Mouse (Mus musculus) heart, embryonic 12.5 days (tissue): ENCODE measurements around the gene Cldn1. TPM values are rescaled to one million over a fixed set of nuclear protein-coding genes. Genes with fewer than 3 reads are reported as not detected.

Experiments used
- ATAC-seq: fragments of 200-750 bp; cut with Nextera tagmentation; 2 replicates; pipeline ENCODE4 v1.8.0; 2017; ENCODE audit warnings: moderate TSS enrichment, moderate library complexity; ENCODE audit not compliant: insufficient number of reproducible peaks, low FRiP score
- H3K27ac ChIP-seq: fragments of 300-500 bp; sonication (generic); 2 replicates; pipeline ENCODE4 v1.5.1; 2016; ENCODE audit warnings: mild to moderate bottlenecking, moderate library complexity; ENCODE audit not compliant: poor library complexity, severe bottlenecking
- H3K27me3 ChIP-seq: fragments of 300-500 bp; sonication (generic); replicated peaks from 2 replicates; pipeline ENCODE4 v1.6.1; 2016; ENCODE audit warnings: mild to moderate bottlenecking, moderate library complexity
- H3K36me3 ChIP-seq: fragments of 300-500 bp; sonication (generic); 2 replicates; pipeline ENCODE4 v1.6.1; 2016; ENCODE audit warnings: mild to moderate bottlenecking, moderate library complexity
- H3K4me1 ChIP-seq: fragments of 300-500 bp; sonication (generic); replicated peaks from 2 replicates; pipeline ENCODE4 v1.6.1; 2016; ENCODE audit warnings: mild to moderate bottlenecking
- H3K4me2 ChIP-seq: fragments of 300-500 bp; sonication (generic); 2 replicates; pipeline ENCODE4 v1.6.1; 2016; ENCODE audit warnings: mild to moderate bottlenecking, moderate library complexity
- H3K4me3 ChIP-seq: fragments of 300-500 bp; sonication (generic); 2 replicates; pipeline ENCODE4 v1.5.1; 2016; ENCODE audit warnings: mild to moderate bottlenecking
- H3K9ac ChIP-seq: fragments of 300-500 bp; sonication (generic); 2 replicates; pipeline ENCODE4 v1.6.1; 2016; ENCODE audit warnings: mild to moderate bottlenecking, moderate library complexity
- H3K9me3 ChIP-seq: fragments of 300-500 bp; sonication (generic); replicated peaks from 2 replicates; pipeline ENCODE4 v1.6.1; 2016; ENCODE audit warnings: mild to moderate bottlenecking, moderate library complexity
- WGBS: fragments of 180-500 bp; shearing (Covaris S2); methylation state at CpG from one replicate; pipeline ENCODE4 v1.1.7; 2016; 5-methylcytosine and 5-hydroxymethylcytosine counted together
- polyA plus RNA-seq: library from polyadenylated mRNA; unstranded; fragments of >200 nt; fragmentation: Nextera tagmentation; extraction: Ambion mirVana; gene quantifications from 2 replicates; pipeline ENCODE4 v1.2.1, GENCODE M21; 2016

The Cldn1 gene
- polyA plus RNA-seq, 1 experiment from 2014 or later = 1.5 TPM

- Histone ChIP-seq H3K4me2 (no peak overlapping the region), H3K27me3 (peaks cover 8% of the 10 kb centered on the region), H3K9me3 (no peaks in the 10 kb centered on the region), H3K4me3 (no peak overlapping the region), H3K4me1 (peaks cover 2% of the 10 kb centered on the region; the same call in 1 of the 2 replicates), H3K27ac (no peak overlapping the region), H3K36me3 (no peaks in the 10 kb centered on the region), H3K9ac (no peak overlapping the region)
- 62% methylated on average over 5 of the region's 5 CpGs for WGBS
- no peak for ATAC-seq
These were observed 3.5 kb downstream of the Cldn1 start for GRCm38 (mm10) chr16:26368121-26368520.

DNA sequence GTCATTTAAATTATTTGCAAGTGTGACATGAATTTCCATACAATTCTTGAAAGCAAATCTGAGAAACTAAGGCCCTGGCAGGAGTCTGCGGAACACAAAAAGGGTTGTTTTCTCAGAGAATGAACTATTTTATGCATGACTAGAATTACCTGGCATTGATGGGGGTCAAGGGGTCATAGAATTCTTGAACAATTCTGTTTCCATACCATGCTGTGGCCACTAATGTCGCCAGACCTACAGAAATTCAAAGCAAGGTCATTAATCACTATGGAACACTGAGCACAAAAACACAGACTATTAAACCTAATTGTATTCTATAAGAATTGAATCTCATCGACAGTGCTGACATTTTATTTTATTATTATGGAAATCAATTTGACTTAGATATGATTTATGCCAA is 10.9 kb downstream of the Cldn1 start:
- Histone ChIP-seq H3K9me3 (no peaks in the 10 kb centered on the region), H3K27ac (no peak overlapping the region), H3K4me2 (no peak overlapping the region), H3K4me3 (no peak overlapping the region), H3K4me1 (no peaks in the 10 kb centered on the region), H3K9ac (no peak overlapping the region), H3K27me3 (no peaks in the 10 kb centered on the region), H3K36me3 (no peaks in the 10 kb centered on the region)
- no peak for ATAC-seq
- WGBS = 79% methylated on average over 3 of the region's 3 CpGs

DNA sequence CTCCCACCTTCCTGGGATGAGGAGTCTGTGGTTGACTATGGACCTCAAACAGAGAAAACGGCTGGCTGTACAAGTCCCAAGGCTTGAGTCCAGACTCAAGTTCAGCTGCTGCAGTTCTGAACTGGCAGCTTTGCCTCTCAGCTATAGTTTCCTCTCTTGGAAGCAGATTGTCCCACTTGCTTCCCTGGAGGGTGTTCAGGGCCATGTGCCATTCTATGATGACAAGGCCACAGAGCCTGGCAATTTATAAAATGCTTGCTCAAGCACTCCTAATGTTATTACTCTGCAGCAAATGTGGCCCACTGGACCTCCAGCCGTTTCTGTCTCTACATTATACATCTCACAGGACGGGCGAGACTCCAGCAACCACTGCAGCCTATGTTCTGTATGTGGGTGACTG is 12.0 kb downstream of the Cldn1 start:
- Histone ChIP-seq H3K4me2 (no peak overlapping the region), H3K4me3 (no peak overlapping the region)

DNA sequence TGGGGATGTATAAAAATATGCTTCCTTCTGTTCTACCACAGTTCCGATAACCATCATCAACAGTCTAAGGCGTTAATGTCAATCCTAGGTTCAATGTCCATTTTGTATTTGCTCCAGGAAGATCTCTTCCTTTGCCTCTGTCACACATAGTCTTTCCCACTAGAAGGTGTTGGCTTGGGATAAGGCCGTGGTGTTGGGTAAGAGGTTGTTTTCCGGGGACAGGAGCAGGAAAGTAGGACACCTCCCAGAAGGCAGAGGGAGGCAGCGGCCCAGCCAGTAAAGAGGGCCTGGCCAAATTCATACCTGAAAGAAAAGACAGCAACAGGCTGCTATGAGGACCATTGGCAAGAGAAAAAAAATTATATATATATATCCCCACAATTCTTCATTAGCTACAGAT is 12.7 kb downstream of the Cldn1 start:
- Histone ChIP-seq H3K9me3 (no peaks in the 10 kb centered on the region), H3K4me2 (no peak overlapping the region), H3K27me3 (no peaks in the 10 kb centered on the region), H3K4me3 (no peak overlapping the region), H3K9ac (no peak overlapping the region), H3K4me1 (no peaks in the 10 kb centered on the region), H3K27ac (no peak overlapping the region), H3K36me3 (no peaks in the 10 kb centered on the region)
- ATAC-seq = no peak
- 81% methylated on average over 5 of the region's 5 CpGs for WGBS

More for the DNA sequence above, 12.0 kb downstream of the Cldn1 start:
- Histone ChIP-seq H3K9me3 (no peaks in the 10 kb centered on the region), H3K36me3 (no peaks in the 10 kb centered on the region), H3K9ac (no peak overlapping the region), H3K27ac (no peak overlapping the region), H3K4me1 (no peaks in the 10 kb centered on the region), H3K27me3 (no peaks in the 10 kb centered on the region)
- WGBS = 82% methylated on average over 4 of the region's 4 CpGs
- ATAC-seq = no peak

DNA sequence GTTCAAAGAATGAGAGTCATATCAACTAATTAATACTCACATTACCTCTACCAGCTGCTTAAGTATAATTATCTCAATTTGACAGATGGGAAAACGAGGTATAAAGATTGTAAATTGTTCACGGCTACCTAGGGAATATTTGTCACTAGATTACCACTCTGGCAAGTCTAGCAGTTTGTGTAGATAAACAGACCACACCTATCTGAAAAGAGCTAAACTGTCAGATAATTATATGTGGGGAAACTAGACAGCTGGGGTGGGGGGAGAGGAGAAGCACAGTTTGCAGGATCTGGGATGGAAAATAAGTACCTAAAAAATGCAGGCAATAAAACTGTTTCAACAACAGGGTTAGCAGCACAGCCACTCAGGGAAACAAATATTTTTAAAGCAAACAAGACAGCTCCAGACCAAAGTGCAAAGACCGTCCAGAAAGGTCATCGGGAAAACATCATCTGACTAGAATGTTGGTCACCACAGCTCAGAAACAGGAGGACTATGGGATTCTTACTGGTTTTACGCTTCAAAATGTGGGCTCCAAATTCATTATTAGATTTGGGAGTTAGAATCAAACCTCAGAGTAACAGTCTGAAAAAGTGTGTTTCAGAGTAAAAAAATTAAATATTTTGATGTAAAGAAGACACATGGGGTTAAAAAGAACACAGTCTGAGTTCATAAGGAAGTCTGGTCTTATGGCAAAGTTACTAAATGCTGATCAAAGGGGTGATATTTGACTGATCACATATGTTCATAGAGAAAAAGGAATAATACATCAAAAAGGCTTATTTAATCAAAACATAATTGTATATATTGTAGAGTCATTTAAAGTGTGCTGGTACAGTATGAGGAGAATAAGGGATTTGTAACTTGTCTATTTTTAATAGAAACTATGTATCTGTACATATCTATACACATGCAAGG is 13.5 kb downstream of the Cldn1 start:
- no peak overlapping the region for H3K4me2 ChIP-seq
- H3K36me3 ChIP-seq = no peaks in the 10 kb centered on the region
- 67% methylated on average over 5 of the region's 5 CpGs for WGBS
- no peaks in the 10 kb centered on the region for H3K9me3 ChIP-seq
- H3K9ac ChIP-seq = no peak overlapping the region
- no peak for ATAC-seq
- H3K27me3 ChIP-seq = no peaks in the 10 kb centered on the region
- no peaks in the 10 kb centered on the region for H3K4me1 ChIP-seq
- H3K27ac ChIP-seq = no peak overlapping the region
- no peak overlapping the region for H3K4me3 ChIP-seq

DNA sequence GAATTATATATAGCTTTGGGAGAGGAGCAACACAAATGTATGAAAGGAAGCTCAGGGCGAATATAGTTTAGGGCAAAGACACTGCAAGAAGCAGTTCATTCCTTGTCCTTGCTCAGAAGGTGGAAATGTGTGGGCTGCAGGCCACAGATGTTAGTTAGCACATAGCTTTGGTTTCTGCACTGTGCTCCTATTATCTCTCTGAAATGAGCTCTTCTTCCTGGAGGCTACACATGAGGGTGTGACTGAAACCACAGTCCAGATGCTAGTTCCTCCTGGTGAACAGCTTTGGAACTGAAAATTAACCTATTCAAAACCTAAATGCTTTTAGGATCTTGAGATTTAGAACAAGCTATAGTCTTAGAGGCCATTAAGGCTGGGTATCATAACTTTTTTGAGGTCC is 16.1 kb downstream of the Cldn1 start:
- H3K9me3 ChIP-seq = no peaks in the 10 kb centered on the region
- WGBS = 77% methylated on average over 1 of the region's 1 CpGs
- H3K9ac ChIP-seq = no peak overlapping the region
- H3K4me1 ChIP-seq = no peaks in the 10 kb centered on the region
- H3K27me3 ChIP-seq = no peaks in the 10 kb centered on the region
- no peak overlapping the region for H3K27ac ChIP-seq
- no peaks in the 10 kb centered on the region for H3K36me3 ChIP-seq
- no peak for ATAC-seq
- H3K4me3 ChIP-seq = no peak overlapping the region
- H3K4me2 ChIP-seq = no peak overlapping the region

DNA sequence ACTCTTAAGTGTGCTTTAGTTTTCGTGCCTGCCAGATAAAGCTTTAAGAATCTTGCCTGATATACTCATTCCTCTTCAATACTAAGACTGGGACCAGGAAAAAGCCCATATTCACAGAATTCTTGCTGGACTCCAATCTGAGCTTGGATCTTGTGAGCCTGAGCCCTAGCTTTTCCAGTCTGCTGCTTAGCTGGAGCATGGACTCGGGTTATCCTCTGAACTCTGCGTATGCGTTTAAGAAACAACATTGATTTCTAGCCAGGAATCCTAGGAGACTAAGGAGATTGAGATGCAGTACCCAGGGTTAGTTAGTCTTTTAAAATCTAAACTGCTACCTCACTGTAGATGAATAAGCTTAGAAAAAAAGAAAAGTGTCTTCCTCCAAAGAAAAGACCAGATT is 20.9 kb downstream of the Cldn1 start:
- Histone ChIP-seq H3K9me3 (no peaks in the 10 kb centered on the region), H3K4me1 (no peaks in the 10 kb centered on the region), H3K4me2 (no peak overlapping the region), H3K36me3 (no peaks in the 10 kb centered on the region), H3K4me3 (no peak overlapping the region), H3K27ac (no peak overlapping the region), H3K9ac (no peak overlapping the region), H3K27me3 (no peaks in the 10 kb centered on the region)
- 73% methylated on average over 4 of the region's 4 CpGs for WGBS
- ATAC-seq = no peak

DNA sequence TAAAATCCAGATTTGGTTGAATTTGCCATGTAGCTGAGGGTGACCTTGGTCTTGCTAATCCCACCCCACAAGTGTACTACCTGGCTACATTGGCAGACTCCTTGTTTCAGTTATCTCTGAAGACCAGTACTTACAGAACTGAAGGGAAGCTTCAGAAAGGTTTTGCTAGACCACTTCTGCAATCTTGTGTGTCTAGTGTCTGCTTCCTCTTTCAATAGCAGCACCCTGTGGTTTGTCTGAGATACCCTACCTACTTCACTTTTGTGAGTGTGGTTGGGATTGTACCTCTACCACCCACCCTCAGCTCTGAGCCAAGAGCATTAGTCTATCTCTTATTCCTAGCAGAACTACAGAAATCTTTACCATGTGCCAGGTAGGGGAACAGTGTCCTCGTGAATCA is 22.8 kb downstream of the Cldn1 start:
- WGBS = 68% methylated on average over 1 of the region's 1 CpGs
- H3K27me3 ChIP-seq = no peaks in the 10 kb centered on the region
- no peaks in the 10 kb centered on the region for H3K36me3 ChIP-seq
- ATAC-seq = no peak
- H3K27ac ChIP-seq = no peak overlapping the region
- no peak overlapping the region for H3K4me3 ChIP-seq
- H3K4me1 ChIP-seq = no peaks in the 10 kb centered on the region
- no peaks in the 10 kb centered on the region for H3K9me3 ChIP-seq
- no peak overlapping the region for H3K4me2 ChIP-seq
- no peak overlapping the region for H3K9ac ChIP-seq

- H3K36me3 ChIP-seq = no peaks in the 10 kb centered on the region
- no peak overlapping the region for H3K4me3 ChIP-seq
- 41% methylated on average over 7 of the region's 7 CpGs for WGBS
- no peak overlapping the region for H3K27ac ChIP-seq
- no peaks in the 10 kb centered on the region for H3K9me3 ChIP-seq
- H3K27me3 ChIP-seq = no peaks in the 10 kb centered on the region
- peak; percentile 36; the same call in 1 of the 2 replicates for ATAC-seq
- H3K4me1 ChIP-seq = peaks cover 4% of the 10 kb centered on the region; the same call in 1 of the 2 replicates
- H3K4me2 ChIP-seq = no peak overlapping the region
- H3K9ac ChIP-seq = no peak overlapping the region
These were observed 55.4 kb downstream of the Cldn1 start for GRCm38 (mm10) chr16:26316281-26316680.

GRCm38 (mm10) chr16:26314815-26315214 is 56.8 kb downstream of the Cldn1 start:
- Histone ChIP-seq H3K4me3 (no peak overlapping the region), H3K36me3 (no peaks in the 10 kb centered on the region), H3K9me3 (no peaks in the 10 kb centered on the region), H3K27me3 (no peaks in the 10 kb centered on the region), H3K4me2 (no peak overlapping the region), H3K9ac (no peak overlapping the region), H3K4me1 (peaks cover 4% of the 10 kb centered on the region; the same call in 1 of the 2 replicates), H3K27ac (no peak overlapping the region)
- WGBS = 43% methylated on average over 13 of the region's 13 CpGs
- ATAC-seq = no peak

DNA sequence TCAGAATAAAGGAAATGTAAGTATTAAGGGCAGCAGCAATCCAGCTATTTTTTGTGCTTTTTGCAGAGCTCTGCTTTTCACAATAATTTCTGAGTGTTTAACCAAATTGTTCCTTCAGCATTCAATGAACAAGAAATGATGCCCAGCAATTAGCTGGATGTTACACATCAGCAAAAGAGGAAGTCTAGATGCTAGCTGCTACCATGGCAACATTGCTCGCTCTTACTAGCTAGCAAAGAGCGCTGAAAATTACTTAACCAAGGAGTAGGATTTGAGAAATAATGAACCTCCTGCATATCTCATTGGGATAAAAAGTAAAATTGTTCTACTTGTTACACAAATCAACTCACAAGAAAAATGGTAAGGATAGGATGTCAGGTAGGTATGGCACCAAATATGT is 62.2 kb downstream of the Cldn1 start:
- Histone ChIP-seq H3K27ac (no peak overlapping the region), H3K9me3 (no peaks in the 10 kb centered on the region), H3K4me3 (no peak overlapping the region), H3K9ac (no peak overlapping the region), H3K4me1 (no peaks in the 10 kb centered on the region), H3K36me3 (no peaks in the 10 kb centered on the region), H3K27me3 (no peaks in the 10 kb centered on the region), H3K4me2 (no peak overlapping the region)
- no peak for ATAC-seq
- 87% methylated on average over 2 of the region's 2 CpGs for WGBS
